Mouse (Mus musculus): ENCODE measurements around the gene Gm28053. TPM values are rescaled to one million over a fixed set of nuclear protein-coding genes. Genes with fewer than 3 reads are reported as not detected.

The Gm28053 gene
- polyA plus RNA-seq, 1 experiment = not detected

DNA sequence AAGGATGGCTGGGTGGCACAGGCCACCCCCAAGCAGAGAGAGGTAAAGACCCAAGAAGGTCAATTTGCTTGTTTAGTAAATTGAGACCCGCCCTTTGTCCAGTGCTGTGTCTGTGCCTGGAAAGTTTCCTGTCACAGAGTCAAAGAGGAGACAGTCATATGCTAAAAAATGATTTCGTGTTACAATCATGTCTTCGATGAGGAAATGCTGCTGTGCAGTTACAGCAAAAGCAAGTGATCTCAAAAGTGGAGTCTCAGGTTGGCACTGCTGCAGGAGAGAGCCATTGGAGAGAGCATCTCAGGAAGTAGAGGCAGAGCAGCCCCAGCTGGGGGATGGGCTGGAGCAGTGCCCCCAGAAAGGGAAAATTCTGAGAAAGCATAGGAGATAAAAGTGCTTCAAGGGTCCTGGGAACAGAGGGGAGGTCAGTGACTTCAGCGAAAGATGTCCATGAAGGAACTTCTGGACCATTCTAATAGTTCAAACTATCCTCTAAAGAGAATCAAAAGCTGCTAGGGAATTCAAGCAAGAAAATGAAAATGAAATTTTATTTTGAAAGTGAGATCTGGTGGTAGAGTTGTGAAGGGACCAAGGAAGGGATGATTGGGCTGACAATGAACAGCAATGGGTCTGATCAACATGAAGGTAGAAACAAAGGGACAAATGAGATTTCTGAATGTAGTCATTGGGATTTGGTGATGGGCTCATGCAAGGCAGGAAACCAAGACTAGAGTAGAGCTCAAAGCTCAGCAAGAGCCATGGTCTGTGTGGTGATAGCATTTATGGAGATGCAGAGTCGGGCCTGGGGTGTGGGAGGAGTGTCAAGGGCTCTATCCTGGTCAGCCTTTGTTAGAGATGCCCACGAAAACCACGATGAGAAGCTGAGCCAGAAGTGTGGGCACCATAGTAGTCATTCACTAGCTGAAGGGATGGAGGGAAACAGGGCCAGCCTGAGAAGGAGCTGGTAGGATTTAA lies 32.4 kb upstream of the Gm28053 start:
- no peak overlapping the region for H3K4me3 ChIP-seq (replicated peaks)

DNA sequence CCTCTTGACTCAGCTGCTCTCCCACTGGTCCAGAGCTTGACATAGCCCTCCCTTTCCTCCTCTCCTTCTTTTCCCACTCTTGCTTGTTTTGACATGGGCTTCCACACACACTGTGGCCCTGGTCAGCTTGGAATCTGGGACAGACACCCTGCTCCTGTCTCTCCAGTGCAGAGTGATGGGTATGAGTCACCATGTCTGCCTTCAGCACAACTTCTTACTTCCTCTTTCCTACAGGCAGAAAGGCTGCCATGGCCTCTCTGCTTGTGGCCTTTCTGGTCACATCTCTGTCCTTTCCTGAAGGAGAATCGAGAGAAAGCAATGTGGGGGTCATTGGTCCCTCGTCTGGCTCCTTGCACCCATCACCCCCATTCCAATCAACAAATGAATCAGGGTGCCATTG lies 31.3 kb upstream of the Gm28053 start:
- no peaks in the 10 kb centered on the region for H3K36me3 ChIP-seq (ENCODE audit: control insufficient read depth)
- H3K4me3 ChIP-seq (replicated peaks) = no peak overlapping the region
- no peaks in the 10 kb centered on the region for H3K9me3 ChIP-seq (ENCODE audit: control insufficient read depth, low read length)
- no peak for TF ChIP-seq GATA1 (IDR thresholded peaks at IDR 0.05; ENCODE audit: low read length)
- TF ChIP-seq TAL1 (IDR thresholded peaks at IDR 0.05; ENCODE audit: low read length) = no peak
- H3K27me3 ChIP-seq (ENCODE audit: control insufficient read depth) = no peaks in the 10 kb centered on the region
- H3K4me1 ChIP-seq (ENCODE audit: control insufficient read depth) = no peaks in the 10 kb centered on the region

More for the DNA sequence above, 32.4 kb upstream of the Gm28053 start:
- no peak for TF ChIP-seq GATA1 (IDR thresholded peaks at IDR 0.05; ENCODE audit: low read length)
- TF ChIP-seq TAL1 (IDR thresholded peaks at IDR 0.05; ENCODE audit: low read length) = no peak
- Histone ChIP-seq H3K36me3 (ENCODE audit: control insufficient read depth) (no peaks in the 10 kb centered on the region), H3K4me1 (ENCODE audit: control insufficient read depth) (no peaks in the 10 kb centered on the region), H3K9me3 (ENCODE audit: control insufficient read depth, low read length) (no peaks in the 10 kb centered on the region), H3K27me3 (ENCODE audit: control insufficient read depth) (no peaks in the 10 kb centered on the region)

DNA sequence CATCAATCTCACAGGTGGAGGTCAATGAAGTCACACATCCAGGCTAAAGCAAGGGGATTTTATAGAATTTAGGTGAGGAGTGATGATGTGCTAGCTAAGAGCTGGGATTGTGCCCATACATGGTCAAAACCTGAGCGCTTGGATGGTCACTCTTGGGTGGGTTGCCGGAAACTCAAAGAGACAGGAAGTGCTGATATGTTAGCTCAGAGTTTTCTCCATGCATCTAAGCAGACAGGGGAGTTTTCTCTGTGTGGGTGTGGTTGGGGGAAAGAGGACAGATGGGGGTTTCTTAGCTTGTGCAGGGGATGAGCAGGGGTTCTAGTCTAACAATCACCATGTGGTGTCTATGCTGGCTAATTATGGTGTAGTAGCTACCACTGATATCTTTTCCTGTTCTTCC lies 29.1 kb upstream of the Gm28053 start:
- Histone ChIP-seq H3K4me3 (replicated peaks) (no peak overlapping the region), H3K4me1 (ENCODE audit: control insufficient read depth) (no peaks in the 10 kb centered on the region), H3K36me3 (ENCODE audit: control insufficient read depth) (no peaks in the 10 kb centered on the region), H3K27me3 (ENCODE audit: control insufficient read depth) (no peaks in the 10 kb centered on the region), H3K9me3 (ENCODE audit: control insufficient read depth, low read length) (no peaks in the 10 kb centered on the region)
- TF ChIP-seq GATA1 (IDR thresholded peaks at IDR 0.05; ENCODE audit: low read length) (no peak), TAL1 (IDR thresholded peaks at IDR 0.05; ENCODE audit: low read length) (no peak)

DNA sequence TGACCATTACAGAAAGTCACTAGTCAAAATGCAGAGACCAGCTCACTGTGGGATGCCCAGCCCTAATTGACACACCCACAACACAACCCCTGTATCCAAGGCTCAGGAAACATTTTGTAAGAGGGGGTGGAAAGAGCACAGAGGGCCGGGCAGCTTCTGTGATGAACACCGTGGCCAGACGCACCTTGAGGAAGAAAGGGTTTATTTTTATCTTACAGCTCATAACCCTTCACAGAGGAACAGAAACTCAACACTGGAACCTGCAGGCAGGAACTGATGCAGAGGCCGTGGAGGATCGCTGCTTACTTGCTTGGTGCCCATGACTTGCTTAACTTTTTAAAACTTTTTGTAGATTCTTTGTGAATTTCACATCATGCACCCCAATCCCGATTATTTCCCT lies 25.4 kb upstream of the Gm28053 start:
- no peak overlapping the region for H3K4me3 ChIP-seq (replicated peaks)
- no peaks in the 10 kb centered on the region for H3K4me1 ChIP-seq (ENCODE audit: control insufficient read depth)
- no peaks in the 10 kb centered on the region for H3K9me3 ChIP-seq (ENCODE audit: control insufficient read depth, low read length)
- TF ChIP-seq GATA1 (IDR thresholded peaks at IDR 0.05; ENCODE audit: low read length) (no peak), TAL1 (IDR thresholded peaks at IDR 0.05; ENCODE audit: low read length) (no peak)
- no peaks in the 10 kb centered on the region for H3K36me3 ChIP-seq (ENCODE audit: control insufficient read depth)
- H3K27me3 ChIP-seq (ENCODE audit: control insufficient read depth) = no peaks in the 10 kb centered on the region

DNA sequence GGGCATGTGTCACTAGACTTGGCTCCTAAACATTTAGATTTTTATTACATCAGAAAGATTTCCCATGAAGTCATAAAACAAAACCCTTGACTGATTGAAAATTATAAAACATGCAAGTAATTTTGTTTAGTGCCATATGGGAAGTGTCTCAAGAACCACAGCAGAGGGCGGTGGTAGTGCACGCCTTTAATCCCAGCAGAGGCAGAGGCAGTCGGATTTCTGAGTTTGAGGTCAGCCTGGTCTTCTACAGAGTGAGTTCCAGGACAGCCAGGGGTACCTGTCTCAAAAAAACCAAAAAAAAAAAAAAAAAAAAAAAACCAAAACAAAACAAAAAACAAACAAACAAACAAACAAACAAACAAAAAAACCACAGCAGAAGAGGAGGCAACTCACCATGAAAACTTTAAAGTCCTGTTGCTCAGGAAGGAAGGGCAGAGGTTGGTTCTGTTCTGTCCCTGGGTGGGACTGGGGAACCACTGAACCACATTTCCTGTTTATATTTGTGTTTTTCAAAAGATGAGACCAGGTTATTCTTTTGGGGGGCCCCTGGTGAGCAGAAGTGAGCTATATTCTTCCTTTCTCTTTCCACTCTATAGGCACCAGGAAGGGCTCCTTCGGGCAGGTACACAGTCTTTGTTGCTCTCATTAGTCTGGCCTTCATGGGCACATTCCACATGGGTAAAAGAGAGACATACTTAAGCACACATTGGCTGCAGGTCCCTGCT lies 21.4 kb upstream of the Gm28053 start:
- no peak for TF ChIP-seq TAL1 (IDR thresholded peaks at IDR 0.05; ENCODE audit: low read length)
- no peak for TF ChIP-seq GATA1 (IDR thresholded peaks at IDR 0.05; ENCODE audit: low read length)
- H3K36me3 ChIP-seq (ENCODE audit: control insufficient read depth) = no peaks in the 10 kb centered on the region
- H3K27me3 ChIP-seq (ENCODE audit: control insufficient read depth) = no peaks in the 10 kb centered on the region
- no peak overlapping the region for H3K4me3 ChIP-seq (replicated peaks)
- no peaks in the 10 kb centered on the region for H3K4me1 ChIP-seq (ENCODE audit: control insufficient read depth)
- no peaks in the 10 kb centered on the region for H3K9me3 ChIP-seq (ENCODE audit: control insufficient read depth, low read length)

DNA sequence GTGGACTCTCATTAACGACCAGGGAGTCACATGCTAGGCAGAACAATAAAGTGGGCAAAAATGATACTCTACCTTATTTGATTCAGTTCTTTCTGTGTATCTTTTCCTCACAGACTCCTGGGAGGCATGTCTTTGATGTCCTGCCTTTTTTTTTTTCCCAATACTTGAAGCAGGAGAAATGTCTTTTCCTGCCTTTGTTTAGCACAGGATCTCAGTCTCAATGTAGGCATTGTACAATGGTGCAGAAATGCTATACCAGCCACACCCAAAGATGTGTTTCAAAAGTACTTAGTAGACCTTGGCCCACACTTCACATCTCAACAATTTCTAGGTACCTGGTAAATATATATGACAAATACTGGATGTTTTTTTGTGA lies 20.9 kb upstream of the Gm28053 start:
- no peak overlapping the region for H3K4me3 ChIP-seq (replicated peaks)
- no peaks in the 10 kb centered on the region for H3K4me1 ChIP-seq (ENCODE audit: control insufficient read depth)
- no peaks in the 10 kb centered on the region for H3K27me3 ChIP-seq (ENCODE audit: control insufficient read depth)
- TF ChIP-seq TAL1 (IDR thresholded peaks at IDR 0.05; ENCODE audit: low read length) = no peak
- no peak for TF ChIP-seq GATA1 (IDR thresholded peaks at IDR 0.05; ENCODE audit: low read length)
- H3K36me3 ChIP-seq (ENCODE audit: control insufficient read depth) = no peaks in the 10 kb centered on the region
- no peaks in the 10 kb centered on the region for H3K9me3 ChIP-seq (ENCODE audit: control insufficient read depth, low read length)

DNA sequence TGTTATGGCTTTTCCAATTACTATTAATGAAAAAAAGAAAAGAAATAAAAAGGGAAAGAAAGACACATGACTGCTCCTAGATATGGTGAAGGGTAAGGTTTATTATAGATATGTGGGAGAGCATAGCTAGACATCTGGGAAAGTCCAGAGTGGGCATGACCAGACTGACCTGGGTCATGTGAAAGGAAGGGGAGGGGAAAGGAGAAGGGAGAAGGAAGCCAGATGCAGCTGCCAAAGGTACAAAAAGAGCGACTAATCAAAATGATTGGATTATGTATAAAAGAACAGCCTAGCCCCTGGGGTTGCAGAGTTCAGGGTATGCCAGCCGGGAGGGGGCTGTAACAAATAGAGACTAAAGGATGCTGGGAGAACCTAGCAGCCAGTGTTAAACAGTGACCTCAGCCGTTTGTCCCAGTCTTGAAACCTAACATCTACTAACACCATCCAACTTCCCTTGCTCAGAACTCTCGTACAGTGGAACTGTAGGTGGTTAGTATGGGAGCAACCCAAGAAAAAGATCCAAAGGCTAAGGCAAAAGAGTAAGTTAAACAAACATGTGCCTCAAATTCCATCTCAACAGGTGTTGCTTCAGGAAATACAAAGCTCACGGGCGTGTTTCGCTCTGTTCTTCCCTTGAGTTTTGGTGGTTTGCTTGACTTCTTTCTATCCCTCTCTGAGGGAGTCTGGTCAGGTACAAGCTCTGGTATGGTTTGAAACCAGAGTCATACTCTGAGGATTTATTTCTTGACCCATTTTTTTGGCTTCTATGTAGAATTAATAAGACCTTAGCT lies 20.1 kb upstream of the Gm28053 start:
- H3K4me1 ChIP-seq (ENCODE audit: control insufficient read depth) = no peaks in the 10 kb centered on the region
- no peaks in the 10 kb centered on the region for H3K27me3 ChIP-seq (ENCODE audit: control insufficient read depth)
- H3K36me3 ChIP-seq (ENCODE audit: control insufficient read depth) = no peaks in the 10 kb centered on the region
- no peaks in the 10 kb centered on the region for H3K9me3 ChIP-seq (ENCODE audit: control insufficient read depth, low read length)
- TF ChIP-seq GATA1 (IDR thresholded peaks at IDR 0.05; ENCODE audit: low read length) = no peak
- no peak for TF ChIP-seq TAL1 (IDR thresholded peaks at IDR 0.05; ENCODE audit: low read length)
- no peak overlapping the region for H3K4me3 ChIP-seq (replicated peaks)

DNA sequence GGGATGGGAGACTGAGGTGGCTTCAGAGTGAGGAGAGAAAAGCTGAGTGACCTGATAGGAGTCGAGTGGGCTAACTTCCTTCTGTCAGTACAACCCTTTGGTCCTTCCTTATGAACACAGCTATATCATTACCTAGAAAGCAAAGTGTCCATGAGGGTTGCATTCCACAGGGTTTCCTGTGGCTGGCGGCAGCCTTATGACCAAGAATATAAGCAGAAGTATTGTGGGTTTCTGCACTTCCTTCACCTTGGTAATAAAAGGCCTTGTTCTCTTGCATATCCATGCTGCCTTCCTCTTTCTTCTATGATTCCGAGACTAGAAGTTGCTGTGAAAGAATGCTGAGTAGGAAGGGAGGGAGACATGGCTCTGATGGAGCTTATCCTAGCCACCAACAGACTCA lies 19.5 kb upstream of the Gm28053 start:
- Histone ChIP-seq H3K36me3 (ENCODE audit: control insufficient read depth) (no peaks in the 10 kb centered on the region), H3K4me3 (replicated peaks) (no peak overlapping the region)

More for the DNA sequence above, 19.5 kb upstream of the Gm28053 start:
- Histone ChIP-seq H3K9me3 (ENCODE audit: control insufficient read depth, low read length) (no peaks in the 10 kb centered on the region), H3K27me3 (ENCODE audit: control insufficient read depth) (no peaks in the 10 kb centered on the region), H3K4me1 (ENCODE audit: control insufficient read depth) (no peaks in the 10 kb centered on the region)
- TF ChIP-seq TAL1 (IDR thresholded peaks at IDR 0.05; ENCODE audit: low read length) (no peak), GATA1 (IDR thresholded peaks at IDR 0.05; ENCODE audit: low read length) (no peak)

All from erythroblast, embryonic 14.5 days (primary cell).